Mouse (Mus musculus): ENCODE measurements around the gene Wdr4. TPM values are rescaled to one million over a fixed set of nuclear protein-coding genes. Genes with fewer than 3 reads are reported as not detected.
A peak's percentile ranks its signal among the peaks of the same experiment; 100 is the strongest.

Gene Wdr4
- polyA plus RNA-seq, 1 experiment from 2014 or later: 43.7 TPM

DNA sequence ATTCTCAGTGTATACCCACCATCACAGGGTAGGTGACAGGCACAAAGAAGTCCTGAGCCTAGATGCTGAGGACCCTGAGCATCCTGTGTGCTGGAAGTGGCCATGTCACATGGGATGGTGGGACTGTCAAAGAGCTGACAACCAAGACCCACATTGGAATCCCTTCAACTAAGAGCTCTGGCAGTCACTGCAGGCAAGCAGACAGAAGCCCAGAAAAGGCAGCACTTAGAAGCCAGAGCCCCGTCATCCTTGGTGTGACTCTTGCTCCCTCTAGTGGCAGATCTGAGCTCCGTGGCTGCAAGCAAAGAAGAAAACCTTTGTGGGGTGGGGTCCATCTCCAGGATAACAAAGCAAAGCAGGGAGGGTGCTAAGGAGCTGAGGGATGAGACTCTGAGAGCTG is 27.4 kb downstream of the Wdr4 start:
- Histone ChIP-seq H3K27ac (ENCODE audit: low read length) (no peak overlapping the region), H3K4me1 (ENCODE audit: control insufficient read depth, insufficient read depth, low read length) (no peaks in the 10 kb centered on the region), H3K4me2 (ENCODE audit: low read length) (no peak overlapping the region), H3K27me3 (ENCODE audit: control insufficient read depth, insufficient read depth, low read depth, low read length) (no peaks in the 10 kb centered on the region), H3K4me3 (ENCODE audit: low read depth, low read length) (no peak overlapping the region), H3K9me3 (replicated peaks; ENCODE audit: control insufficient read depth, low read length, poor library complexity, severe bottlenecking) (no peaks in the 10 kb centered on the region), H3K36me3 (ENCODE audit: control insufficient read depth, insufficient read depth, low read length) (peaks cover 14% of the 10 kb centered on the region), H3K9ac (ENCODE audit: low read depth, low read length) (no peak overlapping the region)
- peak; percentile 78 for ATAC-seq
- WGBS: 0% methylated on average over 2 of the region's 2 CpGs

DNA sequence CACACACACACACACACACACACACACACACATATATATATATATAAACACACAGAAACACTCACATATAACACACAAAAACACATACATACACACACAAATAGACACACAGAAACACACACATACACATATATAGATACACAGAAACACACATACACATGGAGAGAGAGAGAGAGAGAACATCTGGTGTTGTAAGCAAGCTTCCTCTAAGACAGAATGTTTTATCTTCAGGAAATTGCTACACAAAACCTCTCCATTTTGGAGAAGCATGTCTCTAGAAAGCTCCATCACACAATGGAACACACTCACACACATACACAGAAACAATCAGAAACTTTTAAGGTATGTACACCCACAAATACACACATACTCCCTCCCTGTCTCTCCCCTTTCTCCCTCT is 28.4 kb downstream of the Wdr4 start:
- no peak overlapping the region for H3K4me3 ChIP-seq (ENCODE audit: low read depth, low read length)
- no peaks in the 10 kb centered on the region for H3K27me3 ChIP-seq (ENCODE audit: control insufficient read depth, insufficient read depth, low read depth, low read length)
- H3K9ac ChIP-seq (ENCODE audit: low read depth, low read length): no peak overlapping the region
- no peak overlapping the region for H3K4me2 ChIP-seq (ENCODE audit: low read length)
- H3K27ac ChIP-seq (ENCODE audit: low read length): no peak overlapping the region
- H3K9me3 ChIP-seq (replicated peaks; ENCODE audit: control insufficient read depth, low read length, poor library complexity, severe bottlenecking): no peaks in the 10 kb centered on the region
- no peak for ATAC-seq
- peaks cover 6% of the 10 kb centered on the region for H3K36me3 ChIP-seq (ENCODE audit: control insufficient read depth, insufficient read depth, low read length)
- H3K4me1 ChIP-seq (ENCODE audit: control insufficient read depth, insufficient read depth, low read length): 0 out of 2 replicates have a peak, but pooled peaks cover 5% of the 10 kb centered on the region

DNA sequence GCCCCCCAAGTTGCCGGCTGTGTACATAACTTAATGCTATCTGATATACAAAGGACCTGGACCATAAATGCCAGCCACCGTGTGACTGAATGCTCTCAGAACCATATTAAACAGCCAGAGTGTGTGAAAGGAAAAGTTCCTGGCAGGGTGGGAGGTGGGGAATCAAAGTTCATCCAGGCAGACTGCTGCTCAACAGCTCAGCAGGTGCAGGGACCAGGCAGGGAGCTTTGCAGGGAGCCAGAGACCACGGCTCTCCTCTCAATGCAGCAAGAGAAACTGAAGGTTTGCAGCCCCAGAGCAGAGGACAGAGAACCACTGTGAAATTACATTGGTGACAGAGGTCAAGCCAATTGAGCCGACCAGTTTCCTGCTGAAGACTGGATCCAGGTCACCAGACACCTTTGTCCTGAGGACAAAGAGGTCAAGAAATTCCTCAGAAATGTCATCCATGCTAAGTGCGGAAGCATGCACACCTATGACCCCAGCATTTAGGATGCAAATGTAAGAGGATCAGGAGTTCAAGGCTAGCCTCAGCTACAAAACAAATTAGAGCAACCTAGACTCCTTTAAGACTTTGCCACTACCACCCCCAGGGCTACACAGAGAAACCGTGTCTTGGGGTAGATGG is 32.2 kb downstream of the Wdr4 start:
- 17% methylated on average over 6 of the region's 6 CpGs for WGBS
- Histone ChIP-seq H3K27ac (ENCODE audit: low read length) (peak overlapping the region; percentile 6), H3K9me3 (replicated peaks; ENCODE audit: control insufficient read depth, low read length, poor library complexity, severe bottlenecking) (no peaks in the 10 kb centered on the region), H3K4me3 (ENCODE audit: low read depth, low read length) (no peak overlapping the region), H3K4me2 (ENCODE audit: low read length) (no peak overlapping the region), H3K27me3 (ENCODE audit: control insufficient read depth, insufficient read depth, low read depth, low read length) (no peaks in the 10 kb centered on the region), H3K9ac (ENCODE audit: low read depth, low read length) (no peak overlapping the region), H3K36me3 (ENCODE audit: control insufficient read depth, insufficient read depth, low read length) (no peaks in the 10 kb centered on the region), H3K4me1 (ENCODE audit: control insufficient read depth, insufficient read depth, low read length) (0 out of 2 replicates have a peak, but pooled peaks cover 5% of the 10 kb centered on the region)
- no peak for ATAC-seq

DNA sequence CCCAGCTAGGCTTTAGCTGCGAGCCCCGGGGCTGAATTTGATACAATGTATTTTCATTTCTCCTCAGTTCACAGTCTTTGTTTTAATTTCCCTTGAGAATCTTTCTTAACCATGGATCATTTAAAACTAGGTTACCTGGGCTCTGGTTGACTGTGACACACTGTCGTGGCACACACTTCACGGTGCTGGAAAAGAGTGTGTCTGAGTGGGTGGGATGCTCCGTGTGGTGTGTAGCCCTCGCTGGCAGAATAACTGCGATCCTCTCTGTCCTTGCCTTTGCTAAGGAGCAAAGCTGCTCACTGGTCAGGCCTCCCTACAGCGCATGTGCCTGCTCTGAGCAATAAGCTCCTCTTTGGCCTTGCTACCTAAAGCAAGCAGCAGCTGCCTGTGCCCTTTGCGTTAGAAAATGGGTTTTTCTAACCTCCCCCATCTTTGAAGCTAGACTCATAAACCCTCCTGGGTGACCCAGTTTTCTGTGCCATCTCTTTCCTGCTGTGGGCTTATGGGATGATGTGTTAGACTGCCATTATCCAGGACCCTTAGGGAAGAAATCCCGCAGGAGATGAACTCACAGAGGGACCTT is 33.1 kb downstream of the Wdr4 start:
- no peak overlapping the region for H3K4me3 ChIP-seq (ENCODE audit: low read depth, low read length)
- no peaks in the 10 kb centered on the region for H3K27me3 ChIP-seq (ENCODE audit: control insufficient read depth, insufficient read depth, low read depth, low read length)
- 0 out of 2 replicates have a peak, but pooled peaks cover 5% of the 10 kb centered on the region for H3K4me1 ChIP-seq (ENCODE audit: control insufficient read depth, insufficient read depth, low read length)
- 0 out of 2 replicates have a peak overlapping the region, but pooled peaks have one; percentile 1 for H3K9ac ChIP-seq (ENCODE audit: low read depth, low read length)
- ATAC-seq: peak; percentile 81
- no peaks in the 10 kb centered on the region for H3K9me3 ChIP-seq (replicated peaks; ENCODE audit: control insufficient read depth, low read length, poor library complexity, severe bottlenecking)
- no peaks in the 10 kb centered on the region for H3K36me3 ChIP-seq (ENCODE audit: control insufficient read depth, insufficient read depth, low read length)
- peak overlapping the region; percentile 6 for H3K27ac ChIP-seq (ENCODE audit: low read length)
- 48% methylated on average over 10 of the region's 10 CpGs for WGBS
- no peak overlapping the region for H3K4me2 ChIP-seq (ENCODE audit: low read length)

DNA sequence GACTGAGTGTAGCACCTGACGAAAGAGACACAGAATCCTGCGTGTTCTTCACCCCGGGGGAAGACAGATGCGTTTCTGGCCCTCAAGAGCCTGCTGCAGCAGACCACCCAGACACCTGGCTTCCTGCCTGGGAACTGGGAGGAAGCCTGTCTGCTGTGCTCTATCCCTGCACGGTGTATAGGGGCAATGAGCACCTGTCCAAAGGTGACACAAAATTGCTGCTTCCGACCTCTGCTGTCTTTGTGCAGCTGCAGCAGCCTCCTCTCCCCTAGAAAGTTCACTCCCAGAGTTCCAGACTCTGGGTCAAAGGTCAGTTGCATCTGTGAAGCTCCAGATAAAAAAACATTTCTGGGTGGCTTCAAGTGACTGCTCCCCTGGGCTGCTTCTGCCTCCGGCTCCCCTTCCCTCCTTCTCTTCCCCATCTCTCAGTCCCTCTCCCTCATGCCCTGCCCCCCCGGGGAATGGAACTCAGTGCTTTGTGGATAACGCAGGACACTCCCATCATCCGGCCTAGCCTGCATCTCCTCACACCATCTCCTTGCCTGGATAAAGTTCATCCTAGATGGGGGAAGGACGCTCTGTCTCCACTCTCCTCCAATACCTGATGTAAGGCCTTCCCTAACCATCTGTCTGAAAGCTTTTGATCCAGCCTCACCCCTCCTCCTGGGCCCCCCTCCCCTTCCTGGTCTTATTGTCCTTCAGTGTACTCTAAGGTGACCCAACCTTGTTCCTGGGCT is 40.5 kb downstream of the Wdr4 start:
- 63% methylated on average over 11 of the region's 11 CpGs for WGBS
- no peak overlapping the region for H3K4me3 ChIP-seq (ENCODE audit: low read depth, low read length)
- H3K27me3 ChIP-seq (ENCODE audit: control insufficient read depth, insufficient read depth, low read depth, low read length): no peaks in the 10 kb centered on the region
- H3K27ac ChIP-seq (ENCODE audit: low read length): no peak overlapping the region
- ATAC-seq: no peak
- no peak overlapping the region for H3K4me2 ChIP-seq (ENCODE audit: low read length)
- H3K4me1 ChIP-seq (ENCODE audit: control insufficient read depth, insufficient read depth, low read length): no peaks in the 10 kb centered on the region
- peaks cover 16% of the 10 kb centered on the region for H3K36me3 ChIP-seq (ENCODE audit: control insufficient read depth, insufficient read depth, low read length)
- no peaks in the 10 kb centered on the region for H3K9me3 ChIP-seq (replicated peaks; ENCODE audit: control insufficient read depth, low read length, poor library complexity, severe bottlenecking)
- H3K9ac ChIP-seq (ENCODE audit: low read depth, low read length): no peak overlapping the region

DNA sequence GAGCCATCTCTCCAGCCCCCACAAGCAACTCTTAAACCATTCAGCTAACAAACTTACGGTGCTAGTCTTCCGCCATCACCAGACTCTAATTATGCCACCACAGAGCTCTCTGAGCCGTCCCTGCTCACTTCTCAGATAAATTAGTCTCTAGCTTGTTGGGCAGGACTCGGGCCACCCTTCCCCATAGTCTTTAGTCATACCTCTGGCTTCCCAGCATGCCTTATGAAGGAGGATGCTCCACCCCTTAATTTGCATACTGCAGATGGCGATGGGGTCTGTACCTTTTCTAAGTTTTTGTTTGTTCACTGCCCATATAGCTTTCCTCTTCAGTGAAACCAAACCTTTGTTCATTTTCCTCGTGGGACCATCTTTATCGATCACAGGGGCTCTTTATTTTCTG is 41.2 kb downstream of the Wdr4 start:
- Histone ChIP-seq H3K4me2 (ENCODE audit: low read length) (no peak overlapping the region), H3K36me3 (ENCODE audit: control insufficient read depth, insufficient read depth, low read length) (peaks cover 16% of the 10 kb centered on the region), H3K9me3 (replicated peaks; ENCODE audit: control insufficient read depth, low read length, poor library complexity, severe bottlenecking) (no peaks in the 10 kb centered on the region), H3K4me1 (ENCODE audit: control insufficient read depth, insufficient read depth, low read length) (no peaks in the 10 kb centered on the region), H3K9ac (ENCODE audit: low read depth, low read length) (no peak overlapping the region), H3K27ac (ENCODE audit: low read length) (no peak overlapping the region), H3K4me3 (ENCODE audit: low read depth, low read length) (no peak overlapping the region), H3K27me3 (ENCODE audit: control insufficient read depth, insufficient read depth, low read depth, low read length) (no peaks in the 10 kb centered on the region)
- no peak for ATAC-seq
- 77% methylated on average over 7 of the region's 7 CpGs for WGBS

DNA sequence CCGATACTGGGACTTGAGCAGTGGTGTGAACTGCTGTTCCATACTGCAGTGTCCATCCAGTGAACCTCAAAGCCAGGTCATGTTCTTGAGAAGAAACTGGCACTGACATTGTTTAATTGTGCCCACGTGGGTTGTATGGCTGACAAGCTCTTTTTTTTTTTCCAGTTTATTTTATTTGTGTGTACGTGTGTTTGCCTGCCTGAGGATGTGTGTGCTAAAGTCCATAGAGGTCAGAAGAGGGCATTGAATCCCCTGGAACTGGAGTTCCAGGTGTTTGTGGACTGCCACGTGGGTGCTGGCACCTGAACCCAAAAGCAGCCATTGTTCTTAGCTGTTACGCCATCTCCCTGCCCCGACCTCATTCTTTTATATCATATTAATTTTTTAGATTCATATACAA is 45.4 kb downstream of the Wdr4 start:
- Histone ChIP-seq H3K36me3 (ENCODE audit: control insufficient read depth, insufficient read depth, low read length) (peaks cover 26% of the 10 kb centered on the region), H3K4me2 (ENCODE audit: low read length) (no peak overlapping the region), H3K9ac (ENCODE audit: low read depth, low read length) (no peak overlapping the region), H3K27ac (ENCODE audit: low read length) (no peak overlapping the region), H3K27me3 (ENCODE audit: control insufficient read depth, insufficient read depth, low read depth, low read length) (no peaks in the 10 kb centered on the region), H3K4me3 (ENCODE audit: low read depth, low read length) (no peak overlapping the region), H3K9me3 (replicated peaks; ENCODE audit: control insufficient read depth, low read length, poor library complexity, severe bottlenecking) (no peaks in the 10 kb centered on the region), H3K4me1 (ENCODE audit: control insufficient read depth, insufficient read depth, low read length) (peaks cover 10% of the 10 kb centered on the region; the same call in 1 of the 2 replicates)
- WGBS: 76% methylated on average over 6 of the region's 6 CpGs
- no peak for ATAC-seq

DNA sequence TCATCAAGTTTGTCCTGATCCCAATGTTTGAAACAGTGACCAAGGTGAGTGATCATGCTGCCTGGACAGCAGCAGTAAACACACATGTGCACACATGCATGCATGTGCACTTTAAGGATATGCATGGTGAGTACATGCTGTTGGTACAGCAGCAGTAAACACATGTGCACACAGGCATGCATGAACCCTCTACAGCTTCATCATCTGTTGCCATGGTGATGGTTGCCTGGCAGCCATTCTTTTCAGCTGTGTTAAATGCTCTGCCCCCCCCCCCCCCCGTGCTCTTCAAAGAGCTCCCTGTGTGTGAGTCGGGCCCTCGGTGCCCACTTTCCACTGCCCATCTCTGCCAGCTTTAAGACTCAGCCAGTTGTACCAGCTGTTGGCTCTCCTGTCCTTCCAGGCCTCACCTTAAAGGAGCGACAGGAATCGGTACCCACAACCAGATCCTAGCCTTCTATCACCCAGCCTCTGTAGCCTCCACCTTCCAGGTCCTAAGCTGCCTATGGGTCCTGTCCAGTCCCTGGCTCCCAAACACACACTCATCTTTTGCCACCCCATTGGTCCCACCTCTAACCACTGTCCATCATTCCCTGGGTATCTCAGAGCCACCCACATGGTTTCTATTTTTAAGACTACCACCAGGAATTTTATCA is 48.9 kb downstream of the Wdr4 start:
- H3K36me3 ChIP-seq (ENCODE audit: control insufficient read depth, insufficient read depth, low read length): peaks cover 30% of the 10 kb centered on the region
- no peak overlapping the region for H3K4me3 ChIP-seq (ENCODE audit: low read depth, low read length)
- no peak overlapping the region for H3K27ac ChIP-seq (ENCODE audit: low read length)
- peaks cover 10% of the 10 kb centered on the region; the same call in 1 of the 2 replicates for H3K4me1 ChIP-seq (ENCODE audit: control insufficient read depth, insufficient read depth, low read length)
- WGBS: 49% methylated on average over 5 of the region's 5 CpGs
- no peaks in the 10 kb centered on the region for H3K9me3 ChIP-seq (replicated peaks; ENCODE audit: control insufficient read depth, low read length, poor library complexity, severe bottlenecking)
- H3K9ac ChIP-seq (ENCODE audit: low read depth, low read length): no peak overlapping the region
- H3K4me2 ChIP-seq (ENCODE audit: low read length): no peak overlapping the region
- peak; percentile 69 for ATAC-seq
- no peaks in the 10 kb centered on the region for H3K27me3 ChIP-seq (ENCODE audit: control insufficient read depth, insufficient read depth, low read depth, low read length)

Data from midbrain, embryonic 16.5 days (tissue).